Mouse (Mus musculus): ENCODE measurements at regions not wholly inside any gene's neighbourhood (a gene's known extent, or its start where the extent isn't known, plus 50 kb on each side); places are given as distances from the start of the nearest gene placed in this dataset.
A peak's percentile ranks its signal among the peaks of the same experiment; 100 is the strongest.
"Not testable (repeated sequence)": the region's sequence is repeated elsewhere in the genome, so short reads cannot be mapped to it uniquely, and the experiment has no call there.

DNA sequence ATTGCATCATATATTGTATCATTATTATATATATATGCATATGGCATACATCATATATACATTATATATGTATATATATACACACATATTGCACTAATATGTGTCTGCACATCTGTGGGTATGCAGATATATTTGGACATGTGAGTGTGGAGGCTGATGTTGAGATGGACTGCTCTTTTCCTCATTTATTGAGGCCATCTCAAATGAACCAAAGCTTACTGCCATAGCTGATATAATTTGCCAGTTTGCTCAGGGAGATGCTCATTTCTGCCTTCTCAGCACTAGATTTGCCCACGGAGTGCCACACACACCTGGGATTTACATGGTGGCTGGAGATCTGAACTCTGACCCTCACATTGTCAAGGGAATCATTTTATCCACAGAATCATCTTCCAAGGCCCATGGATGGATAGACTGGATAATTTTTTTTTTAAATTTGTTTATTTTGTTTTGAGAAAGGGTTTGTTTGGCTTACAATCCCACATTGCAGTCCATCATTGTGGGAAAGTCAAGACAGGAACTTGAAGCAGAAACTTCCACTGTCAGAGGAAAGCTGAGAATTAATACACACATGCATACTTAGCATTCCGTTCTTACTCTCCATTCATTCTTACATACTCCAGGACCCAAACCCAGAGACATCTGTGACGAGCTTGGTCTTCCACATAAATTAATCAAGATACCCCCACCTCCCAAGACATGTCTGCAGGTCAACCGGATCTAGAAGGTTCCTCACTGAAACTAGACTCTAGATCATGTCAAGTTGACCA, 77.9 kb upstream of the Cwc22 start:
- no peak for ATAC-seq (replicated peaks; ENCODE audit: poor library complexity, severe bottlenecking)

DNA sequence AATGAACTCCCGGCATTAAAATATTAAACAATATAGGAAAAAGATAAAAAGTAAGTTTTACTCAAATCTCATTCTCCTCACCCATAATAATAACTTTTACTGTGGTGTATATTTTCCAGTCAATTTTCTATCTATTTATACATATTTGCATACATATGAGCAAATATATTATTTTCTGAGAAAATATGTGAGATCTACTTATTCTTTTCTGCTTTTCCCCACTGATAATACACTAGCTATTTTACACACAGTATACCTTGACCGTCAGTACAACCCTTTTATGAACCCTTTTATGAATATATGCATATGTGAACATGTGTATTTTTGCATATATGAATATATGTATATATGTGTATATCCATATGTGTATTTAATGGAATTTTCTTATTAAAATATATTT, 77.2 kb upstream of the Cwc22 start:
- ATAC-seq (replicated peaks; ENCODE audit: poor library complexity, severe bottlenecking): no peak

DNA sequence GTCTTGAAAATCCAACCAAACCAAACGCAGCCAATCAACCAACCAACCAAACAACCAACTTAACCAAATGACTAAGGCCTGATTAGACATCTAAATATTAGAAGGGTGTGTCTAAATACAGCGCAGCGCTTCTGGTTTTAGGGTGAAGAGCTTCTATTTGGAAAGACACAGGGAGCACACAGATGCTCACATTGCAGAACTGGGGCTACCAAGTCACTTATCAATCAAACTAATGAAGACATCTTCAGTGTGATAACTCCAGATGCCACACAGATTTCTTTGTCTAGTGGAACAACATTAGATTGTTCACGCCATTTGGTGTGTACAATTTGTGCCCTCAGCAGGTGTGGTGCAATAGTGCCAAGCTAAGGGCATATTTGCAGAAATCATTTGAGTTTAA, 76.6 kb upstream of the Cwc22 start:
- no peak for ATAC-seq (replicated peaks; ENCODE audit: poor library complexity, severe bottlenecking)

DNA sequence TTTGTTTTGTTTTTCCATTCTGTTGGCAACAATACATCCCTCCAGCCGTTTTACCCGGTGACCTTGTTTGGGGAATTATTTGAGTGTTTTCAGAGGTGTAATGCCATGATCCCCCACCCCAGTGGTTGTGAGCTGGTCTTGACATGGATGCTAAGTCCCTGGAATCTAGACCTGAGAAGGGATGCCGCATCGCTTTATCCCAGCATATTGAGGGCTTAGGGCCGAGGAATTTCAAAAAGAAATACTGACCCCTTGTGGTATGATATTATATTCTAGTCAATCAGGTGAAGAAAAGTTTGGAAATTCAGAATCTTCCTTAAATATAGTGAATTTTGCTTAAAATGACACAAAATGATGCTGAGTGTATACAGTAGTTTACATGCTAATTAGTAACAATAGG, 75.7 kb upstream of the Cwc22 start:
- peak; percentile 44; the same call in 1 of the 2 replicates for ATAC-seq (replicated peaks; ENCODE audit: poor library complexity, severe bottlenecking)

GRCm38 (mm10) chr2:78021356-78021900, 75.3 kb upstream of the Cwc22 start:
- no peak for ATAC-seq (replicated peaks; ENCODE audit: poor library complexity, severe bottlenecking)

DNA sequence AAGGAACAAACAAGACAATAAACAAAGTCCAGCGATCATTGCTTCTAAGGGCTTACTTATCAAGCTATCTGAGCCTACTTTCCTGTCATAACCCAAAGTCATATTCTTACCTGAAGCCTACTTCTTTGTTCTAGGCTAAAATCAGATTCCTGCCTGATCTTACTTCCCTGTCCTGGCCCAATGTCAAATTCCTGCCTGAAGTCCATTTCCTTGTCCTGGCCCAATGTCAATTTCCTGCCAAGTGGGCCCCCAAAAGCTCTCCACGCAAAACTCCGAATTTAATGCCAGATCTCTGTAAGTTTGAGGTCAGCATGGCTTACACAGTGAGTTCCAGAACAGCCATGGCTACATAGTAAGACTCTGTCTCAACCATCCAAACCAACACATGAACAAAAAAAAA, 74.3 kb upstream of the Cwc22 start:
- no peak for ATAC-seq (replicated peaks; ENCODE audit: poor library complexity, severe bottlenecking)

GRCm38 (mm10) chr2:78019916-78020315, 73.7 kb upstream of the Cwc22 start:
- ATAC-seq (replicated peaks; ENCODE audit: poor library complexity, severe bottlenecking): no peak

DNA sequence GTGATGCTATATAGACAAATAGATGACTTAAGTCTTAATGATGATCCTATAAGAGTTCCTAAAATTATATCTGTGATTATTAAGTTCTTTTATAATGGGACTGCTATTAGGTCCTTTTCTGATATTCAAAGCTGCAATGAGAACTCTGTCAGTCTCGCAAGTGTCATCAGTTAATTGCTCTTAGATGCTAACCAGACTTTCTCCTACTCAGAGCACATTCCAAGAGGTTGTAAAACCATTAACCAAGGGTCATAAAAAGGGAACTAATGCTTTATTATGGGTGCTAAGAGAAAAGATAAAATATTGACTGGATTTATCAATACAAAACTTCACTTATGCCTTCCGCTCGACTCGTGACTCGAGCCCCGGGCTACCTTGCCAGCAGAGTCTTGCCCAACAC, 66.3 kb upstream of the Cwc22 start:
- ATAC-seq (replicated peaks; ENCODE audit: poor library complexity, severe bottlenecking): not testable (repeated sequence)

DNA sequence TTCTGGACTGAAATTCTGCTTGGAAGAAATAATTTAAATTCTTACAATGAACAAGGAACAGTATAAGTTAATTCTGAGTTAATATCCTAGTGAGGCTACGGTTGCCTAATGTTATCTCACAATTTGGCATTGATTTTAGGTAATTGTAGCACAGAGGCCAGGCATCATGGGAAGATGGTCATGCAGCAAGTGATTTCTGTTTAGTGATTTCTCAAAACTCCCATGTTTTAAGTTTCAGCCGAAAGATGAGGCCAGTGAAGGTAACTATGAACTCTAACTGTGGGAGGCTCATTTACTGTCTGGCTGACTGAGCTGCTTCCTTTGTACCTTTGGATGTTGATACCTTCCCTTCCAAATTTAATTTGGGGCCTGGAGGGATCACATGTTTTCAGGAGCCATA, 65.6 kb upstream of the Cwc22 start:
- ATAC-seq (replicated peaks; ENCODE audit: poor library complexity, severe bottlenecking): no peak

DNA sequence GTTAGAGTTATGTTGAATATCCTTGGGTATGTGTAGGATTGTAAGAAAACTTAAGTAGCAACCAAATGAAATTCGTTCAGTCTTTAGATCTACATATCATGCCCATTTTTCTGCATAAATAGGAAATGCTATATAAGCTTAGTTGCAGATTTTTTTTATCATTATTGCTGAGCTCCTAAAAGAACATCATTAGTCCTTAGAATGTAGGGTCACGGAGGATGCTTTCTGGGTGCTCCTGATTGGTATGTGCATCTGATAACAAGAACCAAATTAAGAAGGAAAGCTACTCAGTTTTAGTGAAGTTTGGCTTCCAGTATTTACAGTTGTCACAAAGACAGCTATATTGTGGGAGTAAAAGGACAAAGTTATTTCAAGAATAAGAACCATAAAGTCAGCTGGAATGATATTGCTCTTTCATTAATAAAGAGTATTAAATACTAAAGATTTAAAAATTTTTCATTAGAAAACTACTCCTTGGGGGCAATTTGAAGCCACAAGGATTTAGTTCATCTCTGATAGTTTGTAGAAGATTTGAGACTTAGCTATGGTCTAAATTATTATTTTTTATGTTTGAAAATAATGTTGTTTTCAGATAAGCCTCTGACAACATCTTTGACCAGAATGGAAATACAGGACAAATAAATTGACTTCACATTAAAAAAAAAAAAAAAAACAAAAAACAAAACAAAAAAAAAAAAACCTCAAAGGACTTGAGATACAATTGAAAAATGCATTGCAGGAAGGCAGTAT, 65.1 kb upstream of the Cwc22 start:
- no peak for ATAC-seq (replicated peaks; ENCODE audit: poor library complexity, severe bottlenecking)

DNA sequence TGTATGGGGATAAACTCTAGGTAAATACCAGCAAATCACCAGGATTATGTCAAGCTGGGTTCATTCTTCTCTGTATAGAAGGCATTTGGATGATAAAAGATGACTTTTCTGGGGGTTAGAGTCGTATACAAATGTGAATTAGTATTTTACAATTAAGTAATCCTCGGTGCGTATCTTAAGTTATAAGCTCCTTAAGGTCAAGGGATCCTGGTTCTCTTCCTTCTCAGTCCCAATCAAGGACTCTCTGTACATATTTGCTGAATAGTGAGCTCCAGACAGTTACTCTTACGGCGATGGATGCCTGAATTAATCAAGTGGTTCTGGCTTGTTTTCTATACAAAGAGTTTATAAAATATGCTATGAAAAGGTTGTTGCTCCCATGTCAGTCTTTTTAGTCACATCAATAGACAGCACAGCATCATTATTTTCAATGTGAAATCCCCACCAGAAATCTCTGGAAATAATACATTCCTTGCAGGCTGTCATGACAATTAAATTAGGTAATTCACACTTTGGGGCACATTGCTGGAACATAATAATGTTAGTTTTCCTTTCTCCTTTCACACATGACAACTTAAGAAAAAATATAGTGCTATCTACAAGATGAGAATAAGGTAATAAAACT, 64.0 kb upstream of the Cwc22 start:
- no peak for ATAC-seq (replicated peaks; ENCODE audit: poor library complexity, severe bottlenecking)

- ATAC-seq (replicated peaks; ENCODE audit: poor library complexity, severe bottlenecking): no peak
Measured at GRCm38 (mm10) chr2:78008094-78008493, 61.9 kb upstream of the Cwc22 start.

DNA sequence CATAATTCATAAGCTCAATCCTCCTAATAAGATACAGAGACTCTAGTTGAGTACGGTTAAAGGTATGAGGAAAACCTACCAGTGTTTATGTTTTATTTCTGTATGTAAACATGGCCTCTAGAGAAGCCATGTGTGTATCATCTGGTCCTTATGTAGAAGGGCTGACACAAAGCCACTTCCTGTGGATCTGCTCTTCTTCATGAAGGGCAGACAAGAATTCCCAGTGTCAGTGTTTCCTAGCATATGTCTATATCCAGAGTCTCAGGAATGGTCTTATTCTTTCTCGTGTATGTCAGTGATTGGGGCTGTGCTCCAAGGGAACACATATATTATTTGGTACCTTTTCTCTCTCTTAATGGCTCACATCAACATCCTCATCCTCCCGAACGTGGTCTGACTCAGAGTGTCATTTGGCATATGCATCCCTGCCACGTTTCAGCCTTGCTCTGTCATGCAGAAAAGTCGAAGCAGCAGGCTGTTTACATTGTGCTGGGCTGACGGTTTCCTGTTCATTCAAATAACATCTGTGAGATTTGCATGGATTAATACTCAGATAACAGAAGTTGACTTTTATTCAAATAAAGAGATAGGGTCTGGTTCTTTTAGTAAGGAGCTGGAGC, 59.3 kb upstream of the Cwc22 start:
- ATAC-seq (replicated peaks; ENCODE audit: poor library complexity, severe bottlenecking): no peak

DNA sequence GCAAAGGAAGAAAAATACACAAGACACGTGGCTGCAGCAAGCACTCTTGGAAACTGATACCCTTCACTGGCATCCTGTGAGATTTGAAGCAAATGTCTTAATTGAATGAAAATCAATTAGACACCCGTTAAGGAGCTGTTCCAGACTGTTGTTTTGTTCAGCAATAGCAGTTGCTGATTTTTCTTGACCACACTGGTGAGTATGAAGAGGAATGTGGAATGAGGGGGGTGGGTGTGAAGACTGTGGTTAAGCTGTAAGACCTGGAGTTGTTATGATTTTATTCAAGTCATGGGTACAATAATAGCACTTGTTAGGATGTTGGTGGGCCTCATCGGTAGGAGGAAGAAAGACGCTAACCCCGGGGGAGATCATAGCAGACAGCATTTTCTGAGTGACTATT, 58.3 kb upstream of the Cwc22 start:
- ATAC-seq (replicated peaks; ENCODE audit: poor library complexity, severe bottlenecking): no peak

Data from granulocyte monocyte progenitor cell, adult 5-6 weeks (primary cell).